Mouse (Mus musculus): Measurements from ENCODE around the gene Igtp.
"Not testable (repeated sequence)": the region's sequence is repeated elsewhere in the genome, so short reads cannot be mapped to it uniquely, and the experiment has no call there.

Igtp gene

DNA sequence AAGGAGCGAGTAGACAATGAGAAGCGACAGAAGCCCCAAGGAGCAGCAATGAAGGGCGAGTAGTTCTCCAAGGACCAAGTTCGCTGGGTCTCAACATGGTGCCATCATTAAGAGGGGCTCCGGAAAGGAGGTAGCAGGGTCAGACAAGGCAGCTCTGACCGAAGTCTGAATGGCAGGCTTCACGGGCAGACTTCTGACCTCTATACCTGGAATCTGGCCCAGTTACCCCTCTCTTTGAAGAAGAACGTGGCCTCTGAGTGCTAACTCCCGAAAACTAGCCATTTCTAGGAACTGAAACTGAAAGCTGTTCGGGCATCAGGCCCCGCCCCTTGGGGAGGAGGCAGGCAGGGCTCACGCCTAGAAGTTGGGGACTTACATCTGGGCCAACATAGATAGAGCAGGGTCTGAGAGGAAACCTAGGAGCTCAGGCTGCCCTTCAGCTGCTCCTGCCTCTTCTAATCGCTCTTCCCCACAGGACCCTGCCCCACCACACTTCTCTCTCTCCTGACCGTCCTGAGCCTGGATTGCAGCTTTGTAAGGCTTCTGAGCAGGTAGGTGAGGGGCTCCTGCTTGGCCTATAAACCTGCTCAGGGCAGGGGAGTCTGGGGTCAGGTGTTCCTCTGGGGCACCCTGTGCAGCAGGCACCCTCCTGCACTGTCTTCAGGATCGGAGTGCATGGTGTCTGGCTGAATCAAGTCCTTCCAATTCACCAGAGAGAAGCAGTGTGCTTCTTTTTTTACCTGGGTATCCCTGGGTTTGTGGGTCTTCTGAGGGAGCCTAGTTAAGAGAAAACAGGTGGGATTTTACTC, at the start of gene Igtp, which contains the start of gene Irgm2:
Gene Igtp, plus strand, starts transcription at position 328 of the 809 bp plus-strand sequence.
Gene Irgm2, plus strand, starts transcription at position 390 of the 809 bp plus-strand sequence.
- not testable (repeated sequence) for DNase-seq (ENCODE audit: low read depth, low spot score)

DNA sequence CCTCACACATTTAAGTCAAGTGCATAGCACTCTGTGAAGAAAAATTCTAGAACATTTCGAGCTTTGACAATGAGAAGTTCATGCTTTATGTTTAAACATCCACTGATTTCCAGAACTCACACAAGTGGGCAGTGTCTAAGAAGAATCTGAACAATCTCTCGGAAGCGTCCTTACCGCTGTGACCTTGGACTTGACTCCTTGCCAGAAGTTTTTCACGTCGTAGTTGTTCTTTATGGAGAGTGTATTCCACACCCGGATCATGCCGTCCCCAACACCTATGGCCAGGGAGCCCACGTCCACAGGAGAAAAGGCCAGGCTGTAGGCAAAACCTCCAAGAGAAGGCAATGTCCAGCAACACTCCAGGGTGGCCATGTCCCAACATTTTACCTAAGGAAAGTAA, 43.9 kb upstream of the Igtp start:
- DNase-seq (ENCODE audit: low read depth, low spot score) = no peak

DNA sequence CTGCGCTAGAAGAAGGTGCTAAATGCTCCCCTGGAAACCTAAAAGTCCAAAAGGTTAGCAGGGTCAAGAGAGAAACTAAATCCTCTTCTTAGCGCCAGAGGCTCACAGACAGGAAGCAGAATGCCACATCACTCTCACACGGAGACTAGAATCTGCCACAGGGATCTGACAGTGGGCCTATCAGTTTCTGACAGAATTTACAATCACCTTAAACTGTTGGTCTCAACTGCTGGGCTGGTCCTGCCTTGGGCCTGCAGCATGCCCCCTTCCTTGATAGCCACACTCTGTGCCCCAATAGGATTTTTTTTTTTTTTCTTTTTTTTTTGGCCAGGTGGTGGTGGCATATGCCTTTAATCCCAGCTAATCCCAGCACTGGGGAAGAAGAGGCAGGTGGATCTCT, 42.5 kb upstream of the Igtp start:
- no peak for DNase-seq (ENCODE audit: low read depth, low spot score)

DNA sequence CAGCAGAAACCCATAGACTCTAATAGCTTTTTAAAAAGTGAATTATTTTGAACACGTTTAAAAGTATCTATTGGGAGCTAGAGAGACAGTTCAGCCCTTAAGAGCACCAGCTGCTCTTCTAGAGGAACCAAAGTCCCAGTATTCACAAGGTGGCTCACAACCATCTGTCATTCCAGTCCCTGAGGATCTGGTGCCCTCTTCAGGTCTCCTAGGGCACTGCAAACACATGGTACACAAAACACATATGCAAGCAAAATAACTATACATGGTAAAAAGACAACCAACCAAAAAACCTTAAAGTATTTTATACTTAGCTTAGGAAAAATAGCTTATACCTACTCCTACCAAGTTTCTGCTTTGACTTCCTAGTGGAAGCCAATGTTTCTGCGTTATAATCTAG, 34.3 kb upstream of the Igtp start:
- no peak for DNase-seq (ENCODE audit: low read depth, low spot score)

DNA sequence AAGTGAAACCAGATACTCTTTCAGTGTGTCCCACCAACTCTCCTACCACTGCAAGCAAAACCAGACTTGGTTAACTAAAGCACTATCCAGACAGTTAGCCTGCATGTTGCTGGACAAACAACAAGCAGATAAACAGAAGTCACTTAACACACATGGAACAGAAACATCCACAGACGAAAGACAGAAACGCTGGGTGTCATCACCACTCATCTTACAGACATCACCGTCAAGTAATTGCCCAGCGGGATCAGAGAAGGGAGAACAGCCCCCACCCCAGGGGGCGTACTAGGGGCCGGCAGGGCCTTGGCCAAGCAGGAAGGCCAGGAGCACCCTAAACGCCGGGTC, 31.6 kb upstream of the Igtp start:
- DNase-seq (ENCODE audit: low read depth, low spot score) = no peak

DNA sequence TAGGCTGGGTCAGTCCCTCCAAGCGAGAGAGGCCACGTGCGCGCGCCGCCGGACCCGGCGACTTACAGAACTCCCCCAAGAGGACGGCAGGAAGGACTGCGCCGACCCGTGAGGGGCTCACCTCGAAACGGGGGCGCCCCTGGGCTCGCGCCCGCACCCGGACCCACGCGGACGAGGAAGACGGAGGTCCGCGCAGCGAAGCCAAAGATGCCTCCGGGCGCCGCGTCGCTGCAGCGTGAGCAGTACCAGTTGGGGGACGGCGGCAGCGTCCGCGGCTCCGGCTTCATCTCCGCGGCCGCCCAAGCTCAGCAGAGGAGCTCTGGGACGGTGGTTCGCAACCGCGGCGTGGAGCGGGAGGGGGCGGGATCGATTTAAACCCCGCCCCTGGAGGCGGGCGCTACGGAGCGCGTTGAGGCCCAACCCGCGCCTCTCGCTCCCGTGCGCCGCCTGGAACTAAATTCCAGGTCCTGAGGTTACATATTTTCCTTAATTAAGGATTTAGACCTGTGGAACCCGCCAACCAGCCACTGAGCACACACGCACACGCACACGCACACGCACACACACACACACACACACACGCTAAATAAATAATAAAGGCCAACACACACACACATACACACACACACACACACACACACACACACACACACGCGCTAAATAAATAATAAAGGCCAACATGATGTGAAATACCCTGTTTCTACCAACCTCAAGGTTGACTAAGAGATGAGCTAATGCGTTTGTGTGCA, 31.0 kb upstream of the Igtp start, which contains the start of gene Gemin5:
Gene Gemin5, minus strand, starts transcription at position 373 of the 749 bp plus-strand sequence.
- peak; percentile 75 for DNase-seq (ENCODE audit: low read depth, low spot score)

DNA sequence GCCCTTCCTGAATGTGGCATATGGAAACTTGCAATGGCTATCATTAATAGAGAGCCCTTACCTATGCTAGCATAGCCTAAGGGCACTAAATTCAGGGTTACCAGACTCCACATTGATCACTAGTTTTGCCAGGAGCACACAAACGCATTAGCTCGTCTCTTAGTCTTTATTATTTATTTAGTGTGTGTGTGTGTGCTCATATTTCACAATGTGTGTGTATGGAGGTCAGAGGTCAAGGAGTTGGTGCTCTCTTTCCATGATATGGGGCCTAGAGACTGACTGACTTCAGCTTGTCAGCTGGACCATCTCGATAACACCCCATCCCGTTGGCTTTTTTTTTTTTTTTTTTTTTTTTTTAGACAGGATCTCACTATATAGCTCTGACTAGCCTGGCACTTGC, 29.7 kb upstream of the Igtp start:
- DNase-seq (ENCODE audit: low read depth, low spot score) = no peak

DNA sequence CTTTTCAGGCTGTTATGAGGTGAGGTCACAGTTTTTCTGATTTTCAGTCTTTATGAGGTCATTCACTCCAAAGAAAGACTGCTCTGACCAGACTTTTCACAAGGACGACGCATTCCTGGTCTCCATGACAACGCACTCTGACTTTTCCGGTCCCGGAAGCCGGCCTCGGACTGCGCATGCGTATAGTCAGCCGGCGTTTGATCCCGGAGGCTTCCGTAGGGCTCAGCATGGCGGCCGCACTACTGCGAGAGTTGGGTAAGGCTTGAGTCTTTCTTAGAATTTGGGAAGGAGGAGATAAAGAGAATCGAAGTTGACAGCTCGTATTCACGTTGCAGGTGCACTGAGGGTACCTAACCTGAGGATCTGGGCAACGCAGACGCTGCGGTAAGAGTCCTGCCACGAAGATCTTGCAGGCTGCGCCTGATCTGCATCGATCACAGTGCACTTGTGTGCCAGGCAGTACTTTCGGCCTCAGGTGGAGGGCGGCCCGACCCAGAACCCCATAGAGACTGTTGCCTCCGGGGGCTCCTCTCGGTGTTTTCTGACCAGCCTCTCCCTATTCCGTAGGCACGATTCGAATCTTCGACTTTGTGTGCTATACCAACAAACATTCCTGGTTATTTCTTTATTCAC, 27.8 kb upstream of the Igtp start, which contains the start of gene Mrpl22:
Gene Mrpl22, plus strand, starts transcription at position 203 of the 633 bp plus-strand sequence.
- peak; percentile 97 for DNase-seq (ENCODE audit: low read depth, low spot score)

DNA sequence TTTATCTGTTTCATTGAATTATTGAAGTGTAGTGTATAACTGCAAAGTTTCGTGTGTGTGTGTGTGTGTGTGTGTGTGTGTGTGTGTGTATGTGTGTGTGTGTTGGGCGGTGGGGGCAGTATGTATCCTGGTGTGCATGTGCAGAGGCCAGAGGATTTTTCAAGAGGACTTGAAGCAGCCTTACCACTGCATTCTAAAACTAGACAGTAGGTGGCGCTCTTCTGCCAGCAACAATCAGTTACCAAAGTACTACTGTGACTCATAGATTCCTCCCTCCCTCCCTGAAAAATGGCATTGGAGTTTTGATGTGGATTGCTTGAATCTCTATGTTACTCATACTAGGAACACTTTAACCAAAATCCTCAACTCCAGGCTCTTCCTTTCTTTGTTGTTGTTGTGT, 19.8 kb upstream of the Igtp start:
- DNase-seq (ENCODE audit: low read depth, low spot score) = peak; percentile 72

DNA sequence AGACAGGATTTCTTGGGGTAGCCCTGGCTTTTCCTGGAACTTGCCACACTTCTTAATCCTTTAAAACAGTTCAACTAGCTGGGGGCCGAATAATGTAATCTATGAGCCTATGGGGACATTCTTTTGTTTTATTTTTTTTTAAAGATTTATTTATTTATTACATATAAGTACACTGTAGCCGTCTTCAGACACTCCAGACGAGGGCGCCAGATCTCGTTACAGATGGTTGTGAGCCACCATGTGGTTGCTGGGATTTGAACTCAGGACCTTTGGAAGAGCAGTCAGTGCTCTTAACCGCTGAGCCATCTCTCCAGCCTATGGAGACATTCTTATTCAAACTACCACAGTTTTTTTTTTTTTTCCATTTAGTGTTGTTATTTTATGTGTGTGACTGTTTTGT, 19.4 kb upstream of the Igtp start:
- DNase-seq (ENCODE audit: low read depth, low spot score) = not testable (repeated sequence)

DNA sequence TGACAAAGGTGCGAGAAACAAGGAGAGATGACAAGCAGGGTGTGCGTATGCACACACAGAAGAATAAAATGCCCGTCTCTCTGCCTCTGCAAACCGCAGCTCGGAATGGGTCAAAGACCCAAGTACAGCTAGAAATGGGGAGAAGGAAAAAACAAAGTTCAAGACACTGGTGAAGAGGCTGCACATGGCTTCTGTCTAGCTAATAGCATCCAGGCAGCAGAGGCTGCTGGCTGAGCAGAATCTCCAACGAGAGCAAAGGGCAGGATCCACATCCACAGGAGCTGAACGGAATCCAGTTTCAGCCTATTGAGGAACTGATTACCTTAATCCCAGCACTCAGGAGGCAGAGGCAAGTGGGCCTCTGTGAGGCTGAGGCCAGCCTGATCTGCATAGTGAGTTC, 18.6 kb upstream of the Igtp start:
- DNase-seq (ENCODE audit: low read depth, low spot score) = no peak

DNA sequence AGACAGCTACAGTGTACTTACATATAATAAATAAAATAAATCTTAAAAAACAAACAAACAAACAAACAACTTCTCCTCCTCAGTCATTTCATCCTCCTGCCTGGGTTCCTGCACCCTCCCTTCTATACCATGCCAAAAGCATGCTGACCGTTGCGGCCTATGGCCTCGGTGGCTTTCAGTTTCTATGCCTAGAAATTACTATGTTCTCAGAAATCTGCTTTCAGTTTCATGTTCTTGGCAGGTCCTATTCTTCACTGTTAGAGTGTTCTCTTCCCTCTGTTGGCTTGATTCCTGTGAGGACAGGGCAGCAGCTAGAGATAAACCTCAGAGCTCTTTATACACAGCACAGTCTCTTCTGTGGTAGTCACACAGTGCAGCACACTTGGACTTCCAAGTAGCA, 15.8 kb upstream of the Igtp start:
- no peak for DNase-seq (ENCODE audit: low read depth, low spot score)

DNA sequence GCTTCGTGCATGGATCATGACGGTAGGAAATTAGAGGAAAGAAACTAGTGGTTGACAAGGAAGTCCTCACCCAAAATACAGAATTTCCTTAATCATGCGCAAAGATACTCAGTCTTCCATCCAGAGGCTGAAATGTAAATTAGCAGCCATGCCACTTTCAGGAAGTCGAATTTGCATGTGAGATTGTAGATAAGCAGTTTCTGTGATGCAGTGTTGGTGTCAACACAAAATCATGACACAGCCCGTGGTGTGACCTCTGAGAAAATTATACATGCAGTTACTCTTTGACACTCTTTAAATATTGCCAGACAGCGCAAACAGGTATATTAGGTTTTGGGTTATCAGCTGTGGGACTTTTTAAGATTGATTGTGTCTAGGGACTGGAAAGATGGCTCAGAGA, 9.7 kb upstream of the Igtp start:
- no peak for DNase-seq (ENCODE audit: low read depth, low spot score)

DNA sequence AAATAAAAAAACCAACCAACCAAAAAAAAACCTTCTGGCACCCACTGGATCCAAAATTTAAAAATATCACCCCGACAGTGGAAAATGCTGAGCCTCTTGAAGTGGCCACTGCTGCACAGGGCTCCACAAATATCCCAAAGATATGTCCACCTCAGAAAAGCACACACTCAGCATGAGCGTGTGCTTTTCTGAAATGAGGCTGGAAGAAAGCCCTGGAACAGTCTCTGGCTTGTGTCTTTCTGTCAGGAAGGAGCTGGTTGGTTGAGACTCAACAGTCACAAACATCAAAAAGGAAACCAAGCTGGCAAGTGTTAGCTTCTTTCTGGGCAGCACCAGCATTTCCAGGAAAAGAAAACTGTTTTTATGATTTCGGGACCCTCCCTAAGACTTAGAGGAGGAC, 6.0 kb upstream of the Igtp start:
- no peak for DNase-seq (ENCODE audit: low read depth, low spot score)

DNA sequence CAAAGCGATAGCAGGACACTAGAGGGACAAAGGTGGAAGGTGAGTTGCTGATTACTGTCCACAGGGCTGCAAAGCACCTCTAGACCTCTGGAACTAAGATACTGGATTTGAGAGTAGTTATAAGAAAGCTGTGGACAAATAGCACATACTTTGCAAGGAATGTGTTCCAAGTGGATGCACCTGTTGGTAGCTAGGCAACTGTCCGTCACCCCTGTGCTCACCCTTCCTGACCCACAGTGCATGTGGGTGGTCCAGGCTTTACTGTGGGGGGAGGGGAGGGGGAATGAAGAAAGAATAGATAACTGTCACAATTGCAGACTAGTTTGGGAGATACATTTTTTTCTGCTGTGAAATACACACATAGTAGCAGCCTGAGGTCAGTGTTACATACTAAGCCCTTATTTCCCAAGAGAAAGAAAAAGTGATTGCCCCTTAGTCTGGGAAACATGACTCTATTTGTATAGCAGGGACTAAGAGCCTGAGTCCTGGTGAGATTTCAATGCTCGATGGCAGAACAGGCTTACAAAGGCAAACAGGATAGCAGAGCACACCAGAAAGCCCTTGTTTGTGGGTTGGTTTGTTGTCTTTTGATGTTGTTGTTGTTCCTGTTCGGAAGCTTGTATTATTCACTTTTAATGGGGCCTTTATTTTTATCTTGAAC, 5.4 kb upstream of the Igtp start:
- DNase-seq (ENCODE audit: low read depth, low spot score) = no peak

DNA sequence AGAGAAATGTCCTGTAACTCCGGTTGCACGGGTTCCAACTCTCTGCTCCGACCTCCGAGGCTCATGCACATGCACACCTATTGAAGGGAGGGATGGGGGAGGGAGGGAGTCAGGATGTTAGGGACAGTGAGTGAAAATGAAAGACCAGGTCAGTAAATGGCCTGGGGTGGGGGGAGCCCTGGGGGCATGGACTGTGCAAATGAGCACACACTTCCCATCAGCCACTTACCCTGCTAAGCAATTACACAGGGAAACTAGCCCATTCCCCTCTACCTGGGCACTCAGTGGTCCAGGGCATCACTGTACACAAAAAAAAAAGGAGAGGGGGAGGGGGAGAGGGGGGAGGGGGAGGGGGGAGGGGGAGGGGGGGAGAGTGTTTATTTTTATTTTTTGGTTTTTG, 693 bp upstream of the Igtp start:
- DNase-seq (ENCODE audit: low read depth, low spot score) = no peak

DNA sequence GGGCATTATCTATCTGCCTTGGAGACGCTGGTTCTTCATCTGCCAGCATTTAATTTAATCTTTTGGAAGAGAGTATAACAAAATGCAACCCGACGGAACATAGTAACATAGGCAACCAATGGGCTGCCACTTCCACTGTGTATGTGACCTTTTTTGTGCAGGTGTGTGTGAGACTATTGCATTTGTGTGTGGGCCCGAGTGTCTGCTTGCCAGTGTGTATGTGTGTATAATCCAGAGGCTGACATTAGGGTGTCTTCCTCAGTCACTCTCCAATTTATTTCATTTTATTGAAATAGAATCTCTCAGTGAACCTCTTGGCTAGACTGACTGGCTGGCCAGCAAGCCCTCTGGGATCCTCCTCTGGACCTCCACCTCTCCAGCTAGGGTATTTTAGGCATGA, 870 bp downstream of the Igtp start:
- no peak for DNase-seq (ENCODE audit: low read depth, low spot score)

DNA sequence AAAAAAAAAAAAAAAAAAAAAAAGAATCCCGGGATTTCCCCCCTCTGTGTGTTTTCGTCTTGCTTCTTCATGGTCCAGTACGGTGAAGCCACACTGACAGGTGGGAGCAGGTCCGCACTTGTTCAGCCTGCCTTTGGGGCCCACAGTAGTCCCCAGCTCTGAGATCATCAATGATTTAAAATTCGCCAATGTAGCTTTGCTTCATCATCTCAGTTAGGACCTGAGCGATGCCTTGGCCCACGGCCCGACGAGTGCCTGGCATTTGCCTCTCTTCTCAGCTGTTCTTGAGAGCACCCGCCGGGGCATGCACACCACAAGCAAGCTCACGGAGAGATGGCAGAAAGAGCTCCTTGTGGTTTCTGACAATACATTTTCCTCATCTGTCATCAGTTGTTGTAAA, 1.7 kb downstream of the Igtp start:
- no peak for DNase-seq (ENCODE audit: low read depth, low spot score)

DNA sequence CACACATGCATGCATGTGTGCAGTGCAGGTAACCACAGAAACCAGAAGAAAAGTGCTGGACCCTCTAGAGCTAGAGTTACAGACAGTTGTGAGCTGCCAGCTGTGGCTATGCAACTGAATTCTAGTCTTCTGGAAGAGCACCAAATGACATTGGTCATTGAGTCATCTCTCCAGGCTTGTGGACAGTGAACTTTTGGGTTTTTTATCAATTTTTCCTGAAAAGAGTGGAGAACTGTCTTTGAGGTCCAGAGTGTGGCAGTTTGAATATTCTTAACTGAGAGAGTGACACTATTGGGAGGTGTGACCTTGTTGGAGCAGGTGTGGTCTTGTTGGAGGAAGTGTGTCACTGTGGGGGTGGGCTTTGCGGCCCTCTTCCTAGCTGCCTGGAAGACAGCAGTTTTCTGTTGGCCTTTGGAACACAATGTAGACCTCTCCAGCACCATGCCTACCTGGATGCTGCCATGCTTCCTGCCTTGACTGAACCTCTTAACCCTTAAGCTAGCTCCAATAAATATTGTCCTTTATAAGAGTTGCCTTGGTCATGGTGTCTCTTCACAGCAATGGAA, 11.0 kb downstream of the Igtp start:
- no peak for DNase-seq (ENCODE audit: low read depth, low spot score)

DNA sequence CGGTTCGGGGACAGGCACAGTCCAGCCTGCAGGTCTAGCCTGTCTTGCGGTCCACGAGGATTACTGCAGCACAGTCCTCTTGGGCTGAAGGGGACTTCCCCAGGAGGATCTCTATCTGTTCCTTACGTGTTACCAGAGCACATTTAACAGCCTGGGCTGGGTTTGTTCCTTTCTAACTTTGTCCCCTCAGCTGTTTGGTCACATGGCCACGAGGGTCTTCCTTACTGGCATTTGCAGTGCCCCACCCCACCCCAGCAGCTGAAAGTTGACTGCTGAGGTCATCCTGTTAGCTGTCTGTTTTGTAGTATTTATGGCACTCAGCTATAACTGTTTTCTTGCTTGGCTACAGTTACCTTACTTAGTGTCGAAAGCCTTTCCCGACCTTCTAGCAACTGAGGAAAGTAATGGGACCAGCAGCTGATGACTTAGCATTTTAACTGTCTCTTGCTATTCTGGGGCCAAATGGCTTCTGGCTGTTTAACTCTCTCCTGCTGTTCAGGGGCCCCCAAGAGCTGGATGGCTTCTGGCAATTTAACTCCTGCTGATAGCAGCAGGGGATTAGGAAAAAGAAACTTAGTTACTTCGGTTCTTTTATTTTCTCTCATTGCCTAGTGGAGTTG, 11.8 kb downstream of the Igtp start:
- no peak for DNase-seq (ENCODE audit: low read depth, low spot score)

DNA sequence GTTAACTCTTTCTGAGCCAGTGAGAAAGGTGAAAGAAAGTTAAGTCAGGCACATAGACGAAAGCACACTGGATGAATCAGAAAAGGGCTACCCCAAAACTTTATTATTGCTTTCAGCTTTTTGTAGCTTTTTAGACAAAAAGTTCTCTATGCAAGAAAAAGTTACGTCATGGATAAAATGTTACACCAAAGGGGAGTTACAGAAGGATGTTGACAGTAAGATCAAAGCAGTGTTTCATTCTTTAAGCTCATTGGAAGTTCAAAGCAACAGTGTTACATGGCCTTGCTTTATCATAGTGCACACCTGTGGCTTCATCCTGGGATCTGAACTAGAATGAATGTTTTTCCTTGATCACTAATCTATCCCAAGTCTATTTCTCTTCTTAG, 12.3 kb downstream of the Igtp start:
- DNase-seq (ENCODE audit: low read depth, low spot score) = no peak
